Mouse (Mus musculus) bone marrow, adult 2 months (tissue): ENCODE data around the gene Mcm6. TPM values are rescaled to one million over a fixed set of nuclear protein-coding genes. Genes with fewer than 3 reads are reported as not detected.

Experiments used
- H3K27ac ChIP-seq: fragments of 200-500 bp; 2 replicates; pipeline ENCODE4 v1.5.1; 2012; ENCODE audit warnings: low read depth, mild to moderate bottlenecking, control low read depth, inconsistent platforms, low read length; ENCODE audit not compliant: control insufficient read depth, poor library complexity, insufficient read depth
- H3K4me1 ChIP-seq: fragments of 200-500 bp; 2 replicates; pipeline ENCODE4 v1.6.1; 2011; ENCODE audit warnings: low read length; ENCODE audit not compliant: control insufficient read depth, insufficient read depth
- H3K4me3 ChIP-seq: fragments of 200-500 bp; replicated peaks from 2 replicates; pipeline ENCODE3; 2011; ENCODE audit warnings: mild to moderate bottlenecking, low read depth, low read length, control low read depth; ENCODE audit not compliant: control insufficient read depth
- CTCF ChIP-seq: fragments of 200-500 bp; IDR thresholded peaks from 2 replicates; pipeline ENCODE4 v1.5.1; 2011; ENCODE audit warnings: low read length, control low read depth; ENCODE audit not compliant: control insufficient read depth, insufficient read depth
- POLR2A ChIP-seq: fragments of 200-500 bp; IDR thresholded peaks from 2 replicates; pipeline ENCODE4 v1.6.1; 2011; ENCODE audit warnings: low read depth, mild to moderate bottlenecking, control low read depth, low read length, borderline replicate concordance; ENCODE audit not compliant: control insufficient read depth
- WGBS: fragments of 180-500 bp; shearing (Covaris S2); methylation state at CpG from one replicate; pipeline ENCODE4 v1.1.7; 2018; 5-methylcytosine and 5-hydroxymethylcytosine counted together
- polyA plus RNA-seq: library from polyadenylated mRNA; stranded (reverse); fragments of >200 nt; gene quantifications from 2 replicates; pipeline ENCODE4 v1.2.4, GENCODE M21; 2011; ENCODE audit warnings: low replicate concordance; ENCODE audit not compliant: missing spikeins, insufficient read depth, insufficient read length

Mcm6 gene
- 68.7 and 72.1 TPM in 2 replicates for polyA plus RNA-seq

DNA sequence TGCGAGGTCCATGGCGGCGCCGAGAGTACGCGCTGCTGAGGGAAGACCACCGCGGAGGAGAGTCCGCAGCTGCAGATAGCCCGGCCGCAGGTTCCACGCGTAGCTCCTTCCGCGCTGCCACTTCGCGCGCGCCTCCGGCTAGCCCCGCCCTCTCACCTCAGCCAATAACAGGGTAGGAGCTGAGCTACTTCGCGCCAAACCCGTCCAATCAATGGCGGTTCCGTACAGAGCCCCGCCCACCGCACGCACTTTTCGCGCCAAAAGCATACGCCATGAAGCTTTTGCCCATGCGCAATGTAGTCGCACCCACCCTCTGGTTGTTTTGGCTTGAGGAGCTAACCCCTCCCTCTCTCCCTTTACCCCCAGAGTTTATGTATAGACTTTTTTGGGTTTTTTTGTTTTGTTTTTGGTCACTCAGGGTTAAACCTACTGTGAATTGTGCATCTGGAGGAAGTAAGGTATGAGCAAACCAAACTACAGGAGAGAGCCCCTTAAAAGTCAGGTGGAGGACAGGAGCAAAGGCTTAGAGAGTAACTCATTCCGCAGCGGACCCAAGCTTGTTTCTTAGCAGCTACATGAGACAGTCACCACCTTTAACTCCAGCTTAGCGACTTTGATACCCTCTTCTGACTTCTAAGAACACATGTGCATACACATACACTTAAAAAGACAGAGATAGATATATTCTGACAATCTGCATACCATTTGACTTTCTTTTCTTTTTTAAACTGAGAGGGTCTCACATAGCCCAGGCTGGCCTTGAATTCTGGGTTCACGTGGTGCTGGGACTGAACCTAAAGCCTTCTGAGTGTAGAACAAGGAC, at the start of gene Mcm6:
Mcm6 (minus strand) TSS at position 111 of the 823 bp plus-strand sequence.
- WGBS = 1% methylated on average over 38 of the region's 38 CpGs
- H3K4me1 ChIP-seq = no peaks in the 10 kb centered on the region; the same call in 1 of the 2 replicates
- H3K27ac ChIP-seq = peak within 1 kb of the TSS; percentile 82
- TF ChIP-seq CTCF (no peak), POLR2A (peak; percentile 86; the same call in 1 of the 2 replicates)
- H3K4me3 ChIP-seq = peak within 1 kb of the TSS; percentile 96

DNA sequence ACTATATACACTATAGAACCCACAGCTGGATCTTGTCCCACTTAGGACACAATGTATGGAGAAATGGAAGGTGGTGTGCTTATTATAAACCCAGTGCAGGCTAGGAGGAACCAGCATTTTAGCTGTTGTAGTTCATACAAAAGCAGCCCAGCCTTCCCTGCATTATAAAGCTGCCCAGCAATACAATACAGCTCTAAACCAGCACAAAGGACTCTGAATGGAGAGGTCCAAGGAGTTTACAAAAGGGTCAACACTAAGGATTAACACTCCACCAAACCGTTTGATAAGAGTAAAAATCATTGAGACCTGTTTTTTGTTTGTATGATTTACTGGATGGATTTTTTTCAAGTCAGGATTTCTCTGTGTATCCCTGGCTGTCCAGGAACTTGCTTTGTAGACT, 47.4 kb upstream of the Mcm6 start:
- TF ChIP-seq CTCF (no peak), POLR2A (no peak)
- Histone ChIP-seq H3K4me3 (no peak overlapping the region), H3K27ac (no peak overlapping the region), H3K4me1 (no peaks in the 10 kb centered on the region)
- 80% methylated on average over 1 of the region's 1 CpGs for WGBS

GRCm38 (mm10) chr1:128405675-128406074, 46.2 kb upstream of the Mcm6 start:
- Histone ChIP-seq H3K27ac (no peak overlapping the region), H3K4me1 (no peaks in the 10 kb centered on the region), H3K4me3 (no peak overlapping the region)
- 74% methylated on average over 1 of the region's 1 CpGs for WGBS
- TF ChIP-seq CTCF (no peak), POLR2A (no peak)

- H3K4me1 ChIP-seq = no peaks in the 10 kb centered on the region
- WGBS = 79% methylated on average over 2 of the region's 2 CpGs
- TF ChIP-seq CTCF = no peak
- no peak for TF ChIP-seq POLR2A
- no peak overlapping the region for H3K27ac ChIP-seq
- no peak overlapping the region for H3K4me3 ChIP-seq
Observed at GRCm38 (mm10) chr1:128405041-128405481, 45.6 kb upstream of the Mcm6 start.

- Histone ChIP-seq H3K27ac (no peak overlapping the region), H3K4me1 (no peaks in the 10 kb centered on the region), H3K4me3 (no peak overlapping the region)
- no peak for TF ChIP-seq CTCF
- no peak for TF ChIP-seq POLR2A
- 74% methylated on average over 2 of the region's 2 CpGs for WGBS
Observed at GRCm38 (mm10) chr1:128400926-128401325, 41.5 kb upstream of the Mcm6 start.

DNA sequence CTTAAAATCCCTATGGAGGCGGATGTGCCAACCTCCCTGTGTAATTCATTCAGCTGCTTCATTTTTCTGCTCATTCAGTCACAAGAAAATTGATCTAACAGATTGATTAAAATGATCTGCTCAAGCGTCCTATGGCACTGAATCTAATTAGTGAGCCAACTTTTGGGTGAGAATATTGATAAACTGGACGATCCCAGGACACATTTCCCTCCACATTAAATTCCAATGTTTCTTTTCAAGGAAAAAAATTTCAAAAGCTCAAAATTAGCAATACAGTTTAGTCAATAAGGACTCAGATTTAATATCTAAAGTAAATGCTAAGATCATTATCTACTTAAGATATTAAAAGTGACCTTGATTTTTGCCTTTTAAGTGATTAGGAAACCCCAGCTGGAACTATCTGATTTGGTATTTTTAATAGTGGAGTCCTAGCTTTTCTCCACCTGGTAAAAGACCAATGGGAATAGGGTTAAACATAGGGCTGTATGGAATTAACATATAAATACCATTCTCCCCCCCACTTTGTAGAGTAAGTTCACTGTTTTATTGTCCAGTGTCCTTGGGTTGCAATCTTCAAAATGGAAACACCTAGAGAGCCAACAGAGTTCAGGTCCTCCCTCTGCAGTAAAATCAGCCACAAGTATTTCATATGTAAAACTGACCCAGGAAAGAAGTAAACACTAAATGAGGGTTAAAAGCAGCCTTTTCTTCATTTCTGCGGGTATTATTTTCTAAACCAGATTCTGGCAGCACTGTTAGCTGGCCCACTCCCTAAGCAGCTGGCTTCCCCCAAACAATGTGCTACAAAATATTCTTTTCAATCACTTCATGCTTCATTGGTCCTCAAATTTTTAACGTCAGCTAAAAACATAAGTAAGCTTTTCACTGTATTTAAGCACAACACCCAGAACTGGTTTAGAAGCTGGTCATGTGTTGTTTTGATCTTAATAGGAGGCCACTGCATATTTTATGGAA, 40.8 kb upstream of the Mcm6 start:
- Histone ChIP-seq H3K4me3 (no peak overlapping the region), H3K27ac (no peak overlapping the region), H3K4me1 (no peaks in the 10 kb centered on the region)
- 83% methylated on average over 5 of the region's 5 CpGs for WGBS
- no peak for TF ChIP-seq POLR2A
- TF ChIP-seq CTCF = no peak

DNA sequence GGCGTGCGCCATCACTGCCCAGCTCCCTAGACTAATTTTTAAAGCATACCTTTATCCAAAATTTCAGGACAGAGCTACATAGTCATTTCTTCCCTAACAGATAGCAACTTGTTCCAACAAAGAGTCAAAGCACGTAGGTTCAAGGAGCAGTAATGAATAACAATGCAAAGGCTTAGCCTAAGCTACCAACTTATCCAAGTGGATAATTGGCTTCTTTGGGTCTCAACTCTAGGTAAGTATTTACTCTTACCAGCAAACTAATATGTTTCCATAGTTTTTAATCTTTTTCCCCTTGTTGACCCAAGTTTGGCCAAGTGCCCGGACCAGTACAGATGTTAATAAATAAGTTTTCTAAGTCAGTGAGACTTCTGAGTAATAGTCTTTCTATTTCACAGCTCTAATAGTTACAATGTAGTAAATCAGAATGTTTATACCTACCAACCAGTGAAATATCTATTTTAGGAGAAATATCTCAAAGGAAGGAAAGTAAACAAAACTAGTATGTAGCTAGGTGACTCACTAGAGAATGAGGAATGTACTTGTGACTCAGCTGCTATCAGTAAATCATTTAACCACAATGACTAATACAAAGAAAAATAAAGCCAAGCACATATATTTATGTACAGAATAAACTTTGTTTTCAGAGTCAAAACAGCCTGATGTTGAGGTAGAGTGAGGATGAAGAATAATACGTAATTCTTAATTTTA, 39.4 kb upstream of the Mcm6 start:
- 92% methylated on average over 5 of the region's 5 CpGs for WGBS
- Histone ChIP-seq H3K27ac (no peak overlapping the region), H3K4me1 (no peaks in the 10 kb centered on the region)

More for the DNA sequence above, 39.4 kb upstream of the Mcm6 start:
- TF ChIP-seq POLR2A (no peak), CTCF (no peak)
- H3K4me3 ChIP-seq = no peak overlapping the region
